Mouse (Mus musculus): ENCODE measurements around the gene Anpep.

DNA sequence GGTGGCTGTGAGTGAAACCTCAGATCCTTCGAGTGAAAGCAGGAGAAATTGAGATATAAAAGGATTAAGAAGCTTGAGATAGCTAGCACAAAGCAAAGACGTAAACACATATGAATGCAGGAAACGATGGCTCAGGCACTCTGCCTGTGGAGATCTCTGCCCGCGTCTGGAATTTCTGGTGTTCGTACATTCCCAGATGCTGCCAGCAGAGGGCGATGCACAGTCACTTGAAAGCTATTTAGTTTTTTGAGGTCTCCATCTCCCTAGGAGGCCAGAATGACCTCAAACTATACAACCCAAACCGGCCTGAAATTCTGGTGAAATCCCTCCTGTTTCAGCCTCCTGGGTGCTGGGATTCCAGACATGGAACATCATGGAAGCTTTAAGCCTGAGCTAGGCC, 61.8 kb downstream of the Anpep start:
- TF ChIP-seq CTCF (IDR thresholded peaks at IDR 0.05; ENCODE audit: low read depth, low read length) = 0 out of 2 replicates have a peak, but pooled peaks have one; percentile 34
- TF ChIP-seq GATA1 (IDR thresholded peaks at IDR 0.05; ENCODE audit: borderline replicate concordance, low read length) = no peak

Data from G1E (cell line).